Mouse (Mus musculus): ENCODE results near the gene Lamtor4. TPM values are rescaled to one million over a fixed set of nuclear protein-coding genes. Genes with fewer than 3 reads are reported as not detected.

The Lamtor4 gene
- 71.2 and 72.6 TPM in 2 replicates for polyA plus RNA-seq (2015; fragmentation: Nextera tagmentation; extraction: Ambion mirVana)

DNA sequence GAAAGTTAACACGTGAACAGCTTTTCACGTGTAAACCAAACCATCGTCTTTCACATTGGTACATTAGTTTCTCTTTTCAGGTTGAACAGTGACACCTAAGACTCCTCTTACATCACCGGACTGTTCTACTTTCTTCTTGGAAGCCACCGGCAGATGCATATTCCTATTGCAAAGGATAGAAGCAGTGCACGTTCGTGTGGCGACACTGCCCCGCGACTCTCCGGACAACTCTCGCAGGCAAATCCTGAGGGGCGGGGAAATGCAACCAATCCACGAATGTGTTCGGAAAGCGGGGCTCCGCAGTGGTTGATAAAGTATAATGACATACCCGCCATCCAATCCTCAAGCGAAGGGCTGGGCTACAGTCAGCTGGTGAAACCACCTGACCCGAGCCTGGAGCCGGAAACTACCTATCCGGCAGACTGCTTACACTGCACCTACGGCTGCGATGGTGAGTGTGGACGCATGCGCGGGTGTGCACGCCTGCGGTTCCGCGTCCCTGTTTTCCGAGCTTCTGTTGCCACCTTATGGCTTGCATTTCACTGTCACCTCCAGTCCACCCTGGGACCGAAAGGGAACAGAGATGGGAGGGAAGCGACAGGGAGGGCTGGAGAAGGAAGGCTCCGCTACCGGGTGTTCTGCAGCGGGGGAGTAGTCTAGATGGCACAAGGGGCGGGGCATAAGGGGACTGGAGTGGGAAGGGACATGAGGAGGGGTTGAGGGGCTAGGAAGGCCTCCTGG is at the start of gene Lamtor4:
Lamtor4 (plus strand) TSS at position 130 of the 741 bp plus-strand sequence.

DNA sequence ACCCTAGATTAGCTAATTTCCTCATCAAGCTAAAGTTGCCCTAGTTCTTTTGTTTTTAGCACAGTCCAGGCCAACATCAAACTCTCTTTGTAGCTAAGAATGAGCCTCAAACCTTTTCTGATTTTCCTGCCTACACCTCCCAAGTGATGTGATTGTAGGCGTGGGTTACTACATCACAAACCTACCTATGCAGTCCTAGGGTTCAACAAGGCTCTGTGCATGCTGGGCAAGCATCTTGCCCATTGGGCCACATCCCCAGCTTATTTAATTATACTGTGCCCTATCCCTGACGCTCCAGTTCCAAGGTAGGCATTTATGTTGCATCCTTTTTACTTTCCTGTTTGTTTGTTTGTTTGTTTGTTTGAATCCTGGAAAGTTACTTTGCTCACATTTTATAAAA is 29.6 kb upstream of the Lamtor4 start, which contains the start of gene Nxpe5:
Nxpe5 (plus strand) TSS at position 199 of the 400 bp plus-strand sequence.

DNA sequence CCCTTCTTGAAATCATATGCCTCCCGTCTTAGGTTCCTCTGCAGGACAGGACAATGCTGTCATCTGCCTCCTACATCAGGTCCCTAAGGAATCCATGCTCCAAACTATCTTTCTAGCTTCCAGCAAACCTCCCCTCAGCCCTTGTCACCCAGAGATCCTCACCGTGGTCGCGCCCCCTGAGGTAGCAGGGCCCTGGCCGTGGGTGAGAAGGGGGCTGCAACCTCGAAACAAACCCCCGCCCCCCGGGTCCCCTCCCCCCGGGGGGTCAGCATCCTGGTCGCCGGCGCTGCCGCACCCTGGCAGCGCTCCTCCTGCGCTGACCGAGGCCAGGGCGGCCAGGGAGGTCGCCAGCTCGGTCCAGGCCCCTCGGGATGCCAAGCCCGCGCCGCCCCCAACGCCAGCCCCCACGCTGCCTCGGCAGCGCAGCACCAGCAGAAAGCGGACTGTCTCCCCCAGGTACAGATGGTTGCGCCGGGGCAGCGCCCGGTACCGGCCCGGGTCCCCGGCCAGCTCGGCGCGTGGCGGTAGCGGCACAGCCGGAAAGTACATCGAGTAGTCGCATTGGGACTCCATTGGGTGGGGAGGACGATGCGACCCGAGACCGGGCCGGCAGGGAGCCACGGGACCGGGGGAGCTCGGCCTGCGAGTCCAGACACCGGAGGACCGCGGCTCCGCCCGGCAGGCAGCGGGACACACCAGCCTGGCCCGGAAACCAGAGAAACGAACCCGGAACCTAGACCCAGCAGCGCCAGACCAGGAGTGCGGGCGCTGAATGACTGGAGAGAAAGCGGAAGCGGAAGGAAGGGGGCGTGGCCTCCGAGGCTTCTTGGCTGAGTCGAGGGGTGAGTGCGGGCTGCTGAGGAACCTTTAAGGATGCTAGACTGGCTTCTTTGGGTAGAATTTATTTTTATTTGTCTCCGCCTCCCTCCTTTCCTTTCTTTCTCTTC is 8.3 kb downstream of the Lamtor4 start, which contains the start of gene BC037034:
BC037034 (minus strand) TSS at position 774 of the 947 bp plus-strand sequence.

DNA sequence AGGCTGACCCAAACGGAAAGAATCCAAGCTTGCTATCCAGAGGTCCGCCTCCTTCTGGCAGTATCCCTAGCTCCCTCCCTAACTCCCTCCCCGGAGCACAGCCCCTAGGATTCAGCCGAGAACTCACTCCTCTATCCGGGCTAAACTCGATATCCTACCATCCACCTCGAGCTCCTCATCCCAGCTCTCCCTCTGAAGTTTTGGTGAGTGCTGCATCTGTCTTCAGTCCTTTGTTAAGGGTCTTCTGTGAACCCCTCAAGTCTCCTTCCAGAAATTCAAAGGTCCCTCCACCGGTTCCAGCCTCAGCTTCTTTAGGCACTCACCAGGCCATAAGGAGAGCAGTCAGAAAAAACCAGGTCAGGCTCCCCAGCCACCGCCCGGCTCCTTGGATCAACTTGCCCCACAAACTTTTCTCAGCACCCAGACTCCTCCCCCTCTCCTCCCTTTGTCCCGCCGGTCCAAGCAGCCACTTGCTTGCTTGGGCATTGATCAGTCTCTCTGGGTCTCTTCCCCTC is 17.2 kb downstream of the Lamtor4 start, which contains the start of gene Gal3st4:
Gal3st4 (minus strand) TSS at position 432 of the 515 bp plus-strand sequence.

DNA sequence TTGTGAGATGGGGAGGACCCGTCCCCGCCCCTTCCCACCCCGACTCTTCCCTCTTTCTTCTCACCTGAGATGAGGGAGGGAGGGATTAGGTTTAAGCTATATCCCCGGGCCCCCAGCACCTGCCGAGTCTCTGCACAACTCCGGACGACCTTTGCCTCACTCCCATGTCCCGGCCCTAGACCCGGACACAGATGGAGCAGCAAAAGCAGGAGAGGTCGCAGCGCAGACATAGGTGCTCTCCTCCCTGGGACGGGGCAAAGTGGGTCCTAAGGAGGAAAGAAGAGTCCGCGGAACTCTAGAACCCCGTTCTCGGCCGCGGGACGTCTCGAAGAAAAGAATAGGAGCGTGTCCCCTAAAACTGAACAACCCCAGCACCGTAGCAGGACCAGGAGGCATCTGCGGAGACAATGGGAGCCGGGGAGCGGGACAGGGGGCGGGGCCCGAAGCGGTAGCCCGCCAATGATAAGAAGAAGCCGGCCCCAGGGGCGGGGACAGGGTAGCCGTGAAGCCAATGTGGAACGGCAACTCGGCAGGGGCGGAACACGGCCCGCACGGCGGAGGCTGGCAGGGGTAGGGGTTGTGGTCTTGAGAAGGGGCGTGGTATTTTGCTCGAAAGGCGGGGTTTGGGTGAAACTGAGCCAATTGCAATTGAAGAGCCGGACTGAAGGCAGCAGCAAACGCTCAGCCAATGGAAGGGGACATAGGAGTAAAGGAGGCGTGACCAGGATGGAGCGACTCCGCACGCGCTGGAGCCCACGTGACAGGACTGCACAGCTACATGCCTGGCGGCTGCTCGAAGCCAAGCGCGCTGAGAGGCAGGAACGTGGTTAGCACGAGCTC is 24.5 kb downstream of the Lamtor4 start, which contains the start of the genes Gm43720, Gpc2 and Stag3:
Gm43720 (minus strand) TSS at position 374 of the 840 bp plus-strand sequence.
Gpc2 (minus strand) TSS at position 421 of the 840 bp plus-strand sequence.
Stag3 (plus strand) TSS at position 656 of the 840 bp plus-strand sequence.

Other genes starting within 250 kb of the Lamtor4 start
- gene Smok3a, start 234.2 kb upstream of the Lamtor4 start, polyA plus RNA-seq (2015; fragmentation: Nextera tagmentation; extraction: Ambion mirVana): not detected in 2 replicates
- not detected in 2 replicates for gene Smok3b, start 234.1 kb upstream of the Lamtor4 start, polyA plus RNA-seq (2015; fragmentation: Nextera tagmentation; extraction: Ambion mirVana)
- gene Smok3c, start 202.3 kb upstream of the Lamtor4 start, polyA plus RNA-seq (2015; fragmentation: Nextera tagmentation; extraction: Ambion mirVana): not detected in 2 replicates
- gene Zkscan1, start 170.4 kb upstream of the Lamtor4 start, polyA plus RNA-seq (2015; fragmentation: Nextera tagmentation; extraction: Ambion mirVana): 5.0 and 5.2 TPM in 2 replicates
- gene Zscan21, start 138.6 kb upstream of the Lamtor4 start, polyA plus RNA-seq (2015; fragmentation: Nextera tagmentation; extraction: Ambion mirVana): 21.8 and 23.8 TPM in 2 replicates
- 7.8 and 9.0 TPM in 2 replicates for gene Zfp113, start 99.7 kb upstream of the Lamtor4 start, polyA plus RNA-seq (2015; fragmentation: Nextera tagmentation; extraction: Ambion mirVana)
- 227 and 247 TPM in 2 replicates for gene Cops6, start 94.4 kb upstream of the Lamtor4 start, polyA plus RNA-seq (2015; fragmentation: Nextera tagmentation; extraction: Ambion mirVana)
- 9.2 and 9.3 TPM in 2 replicates for gene Ap4m1, start 83.5 kb upstream of the Lamtor4 start, polyA plus RNA-seq (2015; fragmentation: Nextera tagmentation; extraction: Ambion mirVana)
- gene Mcm7, start 83.1 kb upstream of the Lamtor4 start, polyA plus RNA-seq (2015; fragmentation: Nextera tagmentation; extraction: Ambion mirVana): 32.0 and 36.3 TPM in 2 replicates
- 33.2 and 37.7 TPM in 2 replicates for gene Taf6, start 68.0 kb upstream of the Lamtor4 start, polyA plus RNA-seq (2015; fragmentation: Nextera tagmentation; extraction: Ambion mirVana)
- 17.2 and 20.2 TPM in 2 replicates for gene Cnpy4, start 68.0 kb upstream of the Lamtor4 start, polyA plus RNA-seq (2015; fragmentation: Nextera tagmentation; extraction: Ambion mirVana)
- gene Mblac1, start 61.2 kb upstream of the Lamtor4 start, polyA plus RNA-seq (2015; fragmentation: Nextera tagmentation; extraction: Ambion mirVana): 7.0 and 7.1 TPM in 2 replicates
- 0.97 and 1.1 TPM in 2 replicates for gene Nxpe5, start 29.6 kb upstream of the Lamtor4 start, polyA plus RNA-seq (2015; fragmentation: Nextera tagmentation; extraction: Ambion mirVana)
- gene BC037034, start 8.6 kb downstream of the Lamtor4 start, polyA plus RNA-seq (2015; fragmentation: Nextera tagmentation; extraction: Ambion mirVana): 1.3 and 2.8 TPM in 2 replicates
- 0.68 and 1.4 TPM in 2 replicates for gene Gal3st4, start 17.4 kb downstream of the Lamtor4 start, polyA plus RNA-seq (2015; fragmentation: Nextera tagmentation; extraction: Ambion mirVana)
- 0.09 and 0.15 TPM in 2 replicates for gene Gm43720, start 24.5 kb downstream of the Lamtor4 start, polyA plus RNA-seq (2015; fragmentation: Nextera tagmentation; extraction: Ambion mirVana)
- 1.5 and 2.3 TPM in 2 replicates for gene Gpc2, start 24.5 kb downstream of the Lamtor4 start, polyA plus RNA-seq (2015; fragmentation: Nextera tagmentation; extraction: Ambion mirVana)
- gene Stag3, start 24.8 kb downstream of the Lamtor4 start, polyA plus RNA-seq (2015; fragmentation: Nextera tagmentation; extraction: Ambion mirVana): 0.91 and 1.3 TPM in 2 replicates
- not detected in 2 replicates for gene Pvrig, start 86.5 kb downstream of the Lamtor4 start, polyA plus RNA-seq (2015; fragmentation: Nextera tagmentation; extraction: Ambion mirVana)
- gene Zfp157, start 186.0 kb downstream of the Lamtor4 start, polyA plus RNA-seq (2015; fragmentation: Nextera tagmentation; extraction: Ambion mirVana): 9.8 and 11.8 TPM in 2 replicates

Data from skeletal muscle tissue, postnatal 0 days (tissue).